Comparison of ENCODE assay signal across 13 mouse cellular contexts in the genomic region with DNA sequence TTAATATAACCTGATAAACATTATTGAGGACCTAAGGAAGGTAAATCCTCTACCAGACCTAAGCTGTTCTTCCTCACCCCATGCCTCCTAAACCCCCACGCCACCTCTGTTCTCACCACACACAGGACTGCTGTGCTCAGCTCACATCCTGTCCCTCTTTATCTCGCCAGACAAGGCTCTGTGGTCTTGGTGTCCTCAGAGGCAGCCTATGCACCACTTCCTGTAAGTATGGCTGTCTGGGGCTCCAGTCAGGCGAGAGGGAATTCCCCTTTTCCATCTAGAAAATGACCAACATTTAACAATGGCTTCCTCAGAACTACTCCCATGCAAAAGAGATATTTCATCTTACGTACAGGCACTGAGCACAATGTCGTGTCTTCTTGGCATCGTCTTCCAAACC.
A peak's percentile ranks its signal among the peaks of the same experiment; 100 is the strongest.
DNase-seq lines count a peak whose midpoint lies in the region; ATAC-seq and TF ChIP-seq lines count a peak whose summit lies in the region.
"Had no signal": no experiment of that assay in that cellular context is flagged by ENCODE, and none has a peak within 500 bp of the region (broad histone marks: within the 10 kb centered on the region; RNA-seq: fewer than 3 reads in every experiment).

No protein-coding gene starts in this region.

- H3K4me3 ChIP-seq in lung, embryonic 14.5 days (ENCODE audit: low read depth, low read length): no peak overlapping the region
- H3K4me3 ChIP-seq in liver, embryonic 16.5 days (ENCODE audit: low read depth, low read length): no peak overlapping the region
- no peak overlapping the region for H3K4me3 ChIP-seq in forebrain, embryonic 12.5 days (replicated peaks)
- H3K4me3 ChIP-seq: embryonic facial prominence, embryonic 12.5 days; heart, adult 2 months had no signal

- H3K4me1 ChIP-seq in lung, embryonic 14.5 days (ENCODE audit: insufficient read depth): no peaks in the 10 kb centered on the region
- peaks cover 2% of the 10 kb centered on the region; the same call in 1 of the 2 replicates for H3K4me1 ChIP-seq in liver, embryonic 16.5 days (ENCODE audit: control insufficient read depth, low read depth, low read length)
- no peaks in the 10 kb centered on the region for H3K4me1 ChIP-seq in forebrain, embryonic 12.5 days
- H3K4me1 ChIP-seq: embryonic facial prominence, embryonic 12.5 days had no signal

- 68% methylated on average over 6 of the region's 6 CpGs for WGBS in lung, embryonic 14.5 days
- WGBS in liver, embryonic 16.5 days (ENCODE audit: insufficient replicate concordance): 10% methylated on average over 6 of the region's 6 CpGs
- 88% methylated on average over 6 of the region's 6 CpGs for WGBS in forebrain, embryonic 12.5 days

- peak; percentile 65; the same call in 1 of the 2 replicates for ATAC-seq in lung, embryonic 14.5 days (ENCODE audit: insufficient read depth)
- ATAC-seq in liver, embryonic 16.5 days (ENCODE audit: low read depth): peak; percentile 58; the same call in 1 of the 2 replicates
- ATAC-seq in cerebellum, adult (ENCODE audit: insufficient number of reproducible peaks, low FRiP score, low TSS enrichment): no peak
- ATAC-seq in forebrain, embryonic 12.5 days (ENCODE audit: low FRiP score): no peak
- ATAC-seq: forebrain, embryonic 16.5 days; hindbrain, embryonic 16.5 days had no signal

- H3K9ac ChIP-seq in lung, embryonic 14.5 days: no peak overlapping the region
- H3K9ac ChIP-seq in liver, embryonic 16.5 days (ENCODE audit: low read depth, low read length): no peak overlapping the region
- no peak overlapping the region for H3K9ac ChIP-seq in forebrain, embryonic 12.5 days
- H3K9ac ChIP-seq: embryonic facial prominence, embryonic 12.5 days had no signal

- H3K27ac ChIP-seq in lung, embryonic 14.5 days (ENCODE audit: low read depth): no peak overlapping the region
- H3K27ac ChIP-seq in liver, embryonic 16.5 days (ENCODE audit: low read length): no peak overlapping the region
- no peak overlapping the region for H3K27ac ChIP-seq in forebrain, embryonic 12.5 days
- H3K27ac ChIP-seq: embryonic facial prominence, embryonic 12.5 days; heart, adult 2 months had no signal

- TF ChIP-seq CTCF in lung, embryonic 14.5 days (IDR thresholded peaks at IDR 0.05; ENCODE audit: low read depth): no peak

- intact Hi-C loops in gastrocnemius, postnatal 36 days (cut with DNase I): no loop called here

- no peaks in the 10 kb centered on the region for H3K9me3 ChIP-seq in lung, embryonic 14.5 days (ENCODE audit: low read depth, low read length)
- no peaks in the 10 kb centered on the region for H3K9me3 ChIP-seq in liver, embryonic 16.5 days (replicated peaks; ENCODE audit: control insufficient read depth, low read length)
- no peaks in the 10 kb centered on the region for H3K9me3 ChIP-seq in forebrain, embryonic 12.5 days
- H3K9me3 ChIP-seq: embryonic facial prominence, embryonic 12.5 days had no signal

- H3K36me3 ChIP-seq in lung, embryonic 14.5 days (ENCODE audit: insufficient read depth): no peaks in the 10 kb centered on the region
- H3K36me3 ChIP-seq in liver, embryonic 16.5 days (ENCODE audit: control insufficient read depth, insufficient read depth): no peaks in the 10 kb centered on the region
- no peaks in the 10 kb centered on the region for H3K36me3 ChIP-seq in forebrain, embryonic 12.5 days (replicated peaks)
- H3K36me3 ChIP-seq: embryonic facial prominence, embryonic 12.5 days had no signal

- no peaks in the 10 kb centered on the region for H3K27me3 ChIP-seq in lung, embryonic 14.5 days (ENCODE audit: insufficient read depth, low read length)
- no peaks in the 10 kb centered on the region for H3K27me3 ChIP-seq in liver, embryonic 16.5 days (ENCODE audit: control insufficient read depth, insufficient read depth, low read depth, low read length)
- H3K27me3 ChIP-seq in forebrain, embryonic 12.5 days: no peaks in the 10 kb centered on the region
- H3K27me3 ChIP-seq: embryonic facial prominence, embryonic 12.5 days had no signal

- H3K4me2 ChIP-seq in lung, embryonic 14.5 days: no peak overlapping the region
- no peak overlapping the region for H3K4me2 ChIP-seq in liver, embryonic 16.5 days (ENCODE audit: low read depth, low read length)
- H3K4me2 ChIP-seq in forebrain, embryonic 12.5 days: no peak overlapping the region
- H3K4me2 ChIP-seq: embryonic facial prominence, embryonic 12.5 days had no signal

- peak; percentile 36 for DNase-seq in lung, embryonic 14.5 days
- no peak for DNase-seq in lung, postnatal 14 days
- DNase-seq in c-Kit-positive CD71-negative TER-119-negative erythroid progenitor cells, embryonic 14.5 days (ENCODE audit: low read depth): peak; percentile 54
- peak; percentile 23 for DNase-seq in thymus, postnatal 14 days
- DNase-seq in gastrocnemius, postnatal 36 days: no peak
- DNase-seq: heart, adult 2 months; kidney, postnatal 36 days had no signal

Comparison
In these comparisons a context has a peak if more than half of its experiments do, and no peak if none do; other contexts are left out.
1. DNase-seq: peak in lung, embryonic 14.5 days (single experiment), c-Kit-positive CD71-negative TER-119-negative erythroid progenitor cells, embryonic 14.5 days (single experiment) and thymus, postnatal 14 days (single experiment); none in lung, postnatal 14 days (single experiment) and gastrocnemius, postnatal 36 days (0 of 2).
2. ATAC-seq: peak in lung, embryonic 14.5 days (single experiment) and liver, embryonic 16.5 days (single experiment); none in cerebellum, adult (single experiment) and forebrain, embryonic 12.5 days (single experiment).